Mouse (Mus musculus): ENCODE measurements around the gene Tgm3. TPM values are rescaled to one million over a fixed set of nuclear protein-coding genes. Genes with fewer than 3 reads are reported as not detected.
A peak's percentile ranks its signal among the peaks of the same experiment; 100 is the strongest.

Gene Tgm3
- total RNA-seq, 2 experiments from 2014 or later: 0.10 to 5.3 TPM

- DNase-seq (ENCODE audit: low spot score in 2 of 2): no peak
Measured at GRCm38 (mm10) chr2:130068228-130068627, 56.1 kb downstream of the Tgm3 start.

GRCm38 (mm10) chr2:130070396-130070795, 58.2 kb downstream of the Tgm3 start:
- DNase-seq (ENCODE audit: low spot score in 2 of 2): peak in 1 of 2 experiments; percentile 20

Small RNAs within 50 kb of the gene (microRNA-seq; reads per million reads assigned to microRNA genes)
- gene Mir6339 (ENCODE audit: borderline number of aligned reads in 2 of 2): 0 reads per million in 2 experiments

Other genes starting within 250 kb of the Tgm3 start
- 10 to 100 TPM; 25.1 to 26.2 TPM for gene Stk35, start 211.8 kb upstream of the Tgm3 start, total RNA-seq (2021)
- gene Tgm6, start 100.1 kb downstream of the Tgm3 start, total RNA-seq (2021): not detected
- gene Snrpb, start 167.1 kb downstream of the Tgm3 start, total RNA-seq (2021): 100 to 1,000 TPM; 168 to 170 TPM
- not detected for gene Tmc2, start 182.8 kb downstream of the Tgm3 start, total RNA-seq (2021)

Measured in adrenal gland, adult 18-20 months (tissue).